Comparison of ENCODE assay signal across 8 mouse cellular contexts in the genomic region with DNA sequence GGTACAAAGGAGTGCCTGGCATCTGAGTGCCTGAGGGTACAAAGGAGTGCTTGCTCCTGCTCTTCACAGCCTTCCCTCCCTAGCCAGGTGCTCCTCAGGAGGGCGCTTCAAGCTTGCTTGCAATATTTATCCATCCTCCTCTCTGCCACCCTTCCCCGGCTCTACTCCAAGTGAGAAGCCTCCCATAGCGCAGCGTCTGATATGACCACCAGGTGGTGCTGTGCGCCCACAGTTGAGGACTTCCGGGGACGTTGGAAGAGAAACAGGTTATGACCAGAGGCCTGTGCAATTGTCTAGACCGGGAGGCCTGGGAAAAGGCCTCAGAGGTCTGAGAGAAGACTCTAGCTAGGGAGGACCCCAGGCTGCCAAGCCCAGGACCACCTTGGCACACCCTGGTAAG. TPM values are rescaled to one million over a fixed set of nuclear protein-coding genes. Genes with fewer than 3 reads are reported as not detected.
DNase-seq lines count a peak whose midpoint lies in the region; ATAC-seq and TF ChIP-seq lines count a peak whose summit lies in the region.

No protein-coding gene starts in this region.

- CTCF ChIA-PET in Patski (lab: Charles Lee), result interaction anchor here (0.7 to 5.3 kb wide), 17 partner anchors 13 to 404 kb away, joined by 3 to 32 read pairs (median 4); no protein-coding TSS in a partner anchor

- POLR2A ChIA-PET in Patski (lab: Charles Lee), result no interaction called here

- peak; percentile 73 for ATAC-seq in Patski
- ATAC-seq in hindbrain, embryonic 15.5 days (ENCODE audit: low FRiP score, low read depth), result peak; percentile 88

- WGBS in hindbrain, embryonic 15.5 days, result 0% methylated on average over 8 of the region's 8 CpGs

- H3K9me3 ChIP-seq in hindbrain, embryonic 15.5 days, result no peaks in the 10 kb centered on the region

- H3K36me3 ChIP-seq in hindbrain, embryonic 15.5 days, result no peaks in the 10 kb centered on the region

- TF ChIP-seq CTCF in Patski (IDR thresholded peaks at IDR 0.05), result no peak

- H3K4me3 ChIP-seq in hindbrain, embryonic 15.5 days, result no peak overlapping the region

- H3K9ac ChIP-seq in hindbrain, embryonic 15.5 days, result no peak overlapping the region

- no peaks in the 10 kb centered on the region for H3K27me3 ChIP-seq in Patski
- no peaks in the 10 kb centered on the region for H3K27me3 ChIP-seq in hindbrain, embryonic 15.5 days

- peak overlapping the region; percentile 30; the same call in 1 of the 2 replicates for H3K4me2 ChIP-seq in hindbrain, embryonic 15.5 days

- H3K27ac ChIP-seq in hindbrain, embryonic 15.5 days (replicated peaks), result peak overlapping the region; percentile 68

- in situ Hi-C loops in Patski (cut with MboI; ENCODE audit: low pct_unique_long_range_greater_than_20kb), result loop anchor here (5.0 kb wide), 3 partner anchors 115 to 405 kb away; no protein-coding TSS in a partner anchor

- peaks cover 26% of the 10 kb centered on the region for H3K4me1 ChIP-seq in hindbrain, embryonic 15.5 days (replicated peaks)

- DNase-seq in Patski (ENCODE audit: low read depth, low spot score), result no peak
- peak; percentile 97 to 98 for DNase-seq in cerebellum, postnatal 14 days
- DNase-seq in frontal cortex, postnatal 25 days (ENCODE audit: low spot score in 2 of 2), result peak; percentile 91 to 96
- peak; percentile 92 to 97 for DNase-seq in layer of hippocampus, postnatal 25 days (ENCODE audit: extremely low spot score in 1 of 2, low spot score in 1 of 2)
- peak; percentile 92 for DNase-seq in lung, postnatal 25 days (ENCODE audit: low spot score)
- DNase-seq in retina, adult 2 months (ENCODE audit: low read depth, low spot score), result peak; percentile 85
- peak; percentile 90 for DNase-seq in thymus, postnatal 14 days

RNA-seq across cellular contexts. Expression of a gene that starts 6.7 kb away (rescaled TPM):
- polyA plus RNA-seq in Patski (2021), result 21.9 TPM
- polyA plus RNA-seq in hindbrain, embryonic 15.5 days (2015; fragmentation: Nextera tagmentation; extraction: Ambion mirVana), result 16.9 and 17.0 TPM in 2 replicates
- 100 to 1,000 TPM; 348 to 359 TPM for total RNA-seq in layer of hippocampus, postnatal 25 days (2021)

RNA-seq across cellular contexts. Expression of a gene that starts 12.9 kb away (rescaled TPM):
- 24.3 TPM for polyA plus RNA-seq in Patski (2021)
- 17.6 and 19.2 TPM in 2 replicates for polyA plus RNA-seq in hindbrain, embryonic 15.5 days (2015; fragmentation: Nextera tagmentation; extraction: Ambion mirVana)
- total RNA-seq in layer of hippocampus, postnatal 25 days (2021), result 10 to 100 TPM; 57.7 to 57.8 TPM

RNA-seq across cellular contexts. Expression of a gene that starts 51.1 kb away (rescaled TPM):
- not detected for polyA plus RNA-seq in Patski (2021)
- polyA plus RNA-seq in hindbrain, embryonic 15.5 days (2015; fragmentation: Nextera tagmentation; extraction: Ambion mirVana), result 15.7 and 16.5 TPM in 2 replicates
- 10 to 100 TPM; 28.7 to 31.0 TPM for total RNA-seq in layer of hippocampus, postnatal 25 days (2021)

Comparison
In these comparisons a context has a peak if more than half of its experiments do, and no peak if none do; other contexts are left out.
1. RNA of a gene that starts 51.1 kb away (polyA plus RNA-seq): 15.7 to 16.5 TPM in hindbrain, embryonic 15.5 days; not detected in Patski (single experiment); every median in the first group is over 10 times any median in the second.